Mouse (Mus musculus): Measurements from ENCODE around the gene Taf12. TPM values are rescaled to one million over a fixed set of nuclear protein-coding genes. Genes with fewer than 3 reads are reported as not detected.
A peak's percentile ranks its signal among the peaks of the same experiment; 100 is the strongest.

The Taf12 gene
- total RNA-seq, 1 experiment = 21.9 TPM

GRCm38 (mm10) chr4:132329835-132330354 is 55.7 kb downstream of the Taf12 start:
- H3K4me1 ChIP-seq (ENCODE audit: control insufficient read depth in 2 of 2, insufficient read depth in 2 of 2, low read length in 2 of 2, poor library complexity in 1 of 2) = peaks cover 2 to 3% of the 10 kb centered on the region in 2 experiments; a peak in 2 of 4 replicates
- H3K9ac ChIP-seq (ENCODE audit: insufficient read depth, low read depth, low read length, poor library complexity, severe bottlenecking) = peak overlapping the region; percentile 98
- DNase-seq (ENCODE audit: low read depth, low spot score) = no peak
- H3K27ac ChIP-seq (ENCODE audit: insufficient read depth, low read depth, low read length, poor library complexity, severe bottlenecking) = no peak overlapping the region
- H3K9me3 ChIP-seq (ENCODE audit: control insufficient read depth, insufficient read depth, low read depth, low read length) = no peaks in the 10 kb centered on the region
- no peak for TF ChIP-seq MAFK (IDR thresholded peaks at IDR 0.05; ENCODE audit: insufficient read depth, low read depth, low read length)
- TF ChIP-seq ZC3H11A (IDR thresholded peaks at IDR 0.05; ENCODE audit: borderline replicate concordance, low read depth, low read length) = no peak
- peak overlapping the region; percentile 88 to 99 for H3K4me3 ChIP-seq (ENCODE audit: insufficient read depth in 1 of 2, low read depth in 1 of 2, low read length in 2 of 2, poor library complexity in 1 of 2, severe bottlenecking in 1 of 2)
- H3K36me3 ChIP-seq (ENCODE audit: control insufficient read depth, insufficient read depth, low read length, poor library complexity, severe bottlenecking) = peaks cover 35% of the 10 kb centered on the region
- in situ Hi-C loops (cut with MboI; ENCODE audit: low sequenced_read_pairs in 2 of 2, unreplicated experiment in 2 of 2) = no loop called here

GRCm38 (mm10) chr4:132331960-132332359 is 57.8 kb downstream of the Taf12 start:
- DNase-seq (ENCODE audit: low read depth, low spot score) = no peak
- Histone ChIP-seq H3K9ac (ENCODE audit: insufficient read depth, low read depth, low read length, poor library complexity, severe bottlenecking) (no peak overlapping the region), H3K9me3 (ENCODE audit: control insufficient read depth, insufficient read depth, low read depth, low read length) (no peaks in the 10 kb centered on the region), H3K27ac (ENCODE audit: insufficient read depth, low read depth, low read length, poor library complexity, severe bottlenecking) (no peak overlapping the region), H3K4me1 (ENCODE audit: control insufficient read depth in 2 of 2, insufficient read depth in 2 of 2, low read length in 2 of 2, poor library complexity in 1 of 2) (peaks cover 2 to 3% of the 10 kb centered on the region in 2 experiments; a peak in 2 of 4 replicates), H3K4me3 (ENCODE audit: insufficient read depth in 1 of 2, low read depth in 1 of 2, low read length in 2 of 2, poor library complexity in 1 of 2, severe bottlenecking in 1 of 2) (no peak overlapping the region), H3K36me3 (ENCODE audit: control insufficient read depth, insufficient read depth, low read length, poor library complexity, severe bottlenecking) (peaks cover 40% of the 10 kb centered on the region)
- in situ Hi-C loops (cut with MboI; ENCODE audit: low sequenced_read_pairs in 2 of 2, unreplicated experiment in 2 of 2) = no loop called here
- TF ChIP-seq HCFC1 (IDR thresholded peaks at IDR 0.05; ENCODE audit: borderline replicate concordance, insufficient read depth, low read length) (no peak), CHD2 (IDR thresholded peaks at IDR 0.05; ENCODE audit: low read depth, low read length) (no peak), MAFK (IDR thresholded peaks at IDR 0.05; ENCODE audit: insufficient read depth, low read depth, low read length) (no peak), ZC3H11A (IDR thresholded peaks at IDR 0.05; ENCODE audit: borderline replicate concordance, low read depth, low read length) (no peak), ZNF384 (IDR thresholded peaks at IDR 0.05; ENCODE audit: low read depth, low read length) (no peak)

- H3K27ac ChIP-seq (ENCODE audit: insufficient read depth, low read depth, low read length, poor library complexity, severe bottlenecking) = no peak overlapping the region
- H3K9me3 ChIP-seq (ENCODE audit: control insufficient read depth, insufficient read depth, low read depth, low read length) = no peaks in the 10 kb centered on the region
- in situ Hi-C loops (cut with MboI; ENCODE audit: low sequenced_read_pairs in 2 of 2, unreplicated experiment in 2 of 2) = no loop called here
- DNase-seq (ENCODE audit: low read depth, low spot score) = no peak
- peaks cover 46% of the 10 kb centered on the region for H3K36me3 ChIP-seq (ENCODE audit: control insufficient read depth, insufficient read depth, low read length, poor library complexity, severe bottlenecking)
- no peak overlapping the region for H3K9ac ChIP-seq (ENCODE audit: insufficient read depth, low read depth, low read length, poor library complexity, severe bottlenecking)
- H3K4me1 ChIP-seq (ENCODE audit: control insufficient read depth in 2 of 2, insufficient read depth in 2 of 2, low read length in 2 of 2, poor library complexity in 1 of 2) = peaks cover 2 to 3% of the 10 kb centered on the region in 2 experiments; a peak in 2 of 4 replicates
- no peak overlapping the region for H3K4me3 ChIP-seq (ENCODE audit: insufficient read depth in 1 of 2, low read depth in 1 of 2, low read length in 2 of 2, poor library complexity in 1 of 2, severe bottlenecking in 1 of 2)
- TF ChIP-seq CHD2 (IDR thresholded peaks at IDR 0.05; ENCODE audit: low read depth, low read length) (no peak), ZC3H11A (IDR thresholded peaks at IDR 0.05; ENCODE audit: borderline replicate concordance, low read depth, low read length) (no peak), MAFK (IDR thresholded peaks at IDR 0.05; ENCODE audit: insufficient read depth, low read depth, low read length) (no peak)
These were observed 58.7 kb downstream of the Taf12 start for GRCm38 (mm10) chr4:132332880-132333279.

- TF ChIP-seq ZNF384 (IDR thresholded peaks at IDR 0.05; ENCODE audit: low read depth, low read length) (no peak), MAFK (IDR thresholded peaks at IDR 0.05; ENCODE audit: insufficient read depth, low read depth, low read length) (no peak), ZC3H11A (IDR thresholded peaks at IDR 0.05; ENCODE audit: borderline replicate concordance, low read depth, low read length) (no peak), HCFC1 (IDR thresholded peaks at IDR 0.05; ENCODE audit: borderline replicate concordance, insufficient read depth, low read length) (no peak), CHD2 (IDR thresholded peaks at IDR 0.05; ENCODE audit: low read depth, low read length) (no peak)
- Histone ChIP-seq H3K4me1 (ENCODE audit: control insufficient read depth in 2 of 2, insufficient read depth in 2 of 2, low read length in 2 of 2, poor library complexity in 1 of 2) (peaks cover 0 to 10% of the 10 kb centered on the region in 2 experiments; a peak in 2 of 4 replicates), H3K9ac (ENCODE audit: insufficient read depth, low read depth, low read length, poor library complexity, severe bottlenecking) (no peak overlapping the region), H3K4me3 (ENCODE audit: insufficient read depth in 1 of 2, low read depth in 1 of 2, low read length in 2 of 2, poor library complexity in 1 of 2, severe bottlenecking in 1 of 2) (no peak overlapping the region), H3K36me3 (ENCODE audit: control insufficient read depth, insufficient read depth, low read length, poor library complexity, severe bottlenecking) (peaks cover 53% of the 10 kb centered on the region), H3K9me3 (ENCODE audit: control insufficient read depth, insufficient read depth, low read depth, low read length) (no peaks in the 10 kb centered on the region), H3K27ac (ENCODE audit: insufficient read depth, low read depth, low read length, poor library complexity, severe bottlenecking) (no peak overlapping the region)
- no peak for DNase-seq (ENCODE audit: low read depth, low spot score)
- in situ Hi-C loops (cut with MboI; ENCODE audit: low sequenced_read_pairs in 2 of 2, unreplicated experiment in 2 of 2) = no loop called here
These were observed 64.8 kb downstream of the Taf12 start for GRCm38 (mm10) chr4:132338943-132339342.

GRCm38 (mm10) chr4:132341451-132341850 is 67.3 kb downstream of the Taf12 start:
- TF ChIP-seq HCFC1 (IDR thresholded peaks at IDR 0.05; ENCODE audit: borderline replicate concordance, insufficient read depth, low read length) (no peak), MAFK (IDR thresholded peaks at IDR 0.05; ENCODE audit: insufficient read depth, low read depth, low read length) (no peak)
- peaks cover 32% of the 10 kb centered on the region for H3K36me3 ChIP-seq (ENCODE audit: control insufficient read depth, insufficient read depth, low read length, poor library complexity, severe bottlenecking)
- peaks cover 2 to 13% of the 10 kb centered on the region in 2 experiments; a peak in 3 of 4 replicates for H3K4me1 ChIP-seq (ENCODE audit: control insufficient read depth in 2 of 2, insufficient read depth in 2 of 2, low read length in 2 of 2, poor library complexity in 1 of 2)
- no peak overlapping the region for H3K27ac ChIP-seq (ENCODE audit: insufficient read depth, low read depth, low read length, poor library complexity, severe bottlenecking)
- no peak for DNase-seq (ENCODE audit: low read depth, low spot score)
- H3K4me3 ChIP-seq (ENCODE audit: insufficient read depth in 1 of 2, low read depth in 1 of 2, low read length in 2 of 2, poor library complexity in 1 of 2, severe bottlenecking in 1 of 2) = no peak overlapping the region
- H3K9me3 ChIP-seq (ENCODE audit: control insufficient read depth, insufficient read depth, low read depth, low read length) = no peaks in the 10 kb centered on the region
- no peak overlapping the region for H3K9ac ChIP-seq (ENCODE audit: insufficient read depth, low read depth, low read length, poor library complexity, severe bottlenecking)
- in situ Hi-C loops (cut with MboI; ENCODE audit: low sequenced_read_pairs in 2 of 2, unreplicated experiment in 2 of 2) = no loop called here

All from ES-E14 (cell line).